Mouse (Mus musculus): ENCODE measurements around the gene Pank3.
"Not testable (repeated sequence)": the region's sequence is repeated elsewhere in the genome, so short reads cannot be mapped to it uniquely, and the experiment has no call there.

Pank3 gene

DNA sequence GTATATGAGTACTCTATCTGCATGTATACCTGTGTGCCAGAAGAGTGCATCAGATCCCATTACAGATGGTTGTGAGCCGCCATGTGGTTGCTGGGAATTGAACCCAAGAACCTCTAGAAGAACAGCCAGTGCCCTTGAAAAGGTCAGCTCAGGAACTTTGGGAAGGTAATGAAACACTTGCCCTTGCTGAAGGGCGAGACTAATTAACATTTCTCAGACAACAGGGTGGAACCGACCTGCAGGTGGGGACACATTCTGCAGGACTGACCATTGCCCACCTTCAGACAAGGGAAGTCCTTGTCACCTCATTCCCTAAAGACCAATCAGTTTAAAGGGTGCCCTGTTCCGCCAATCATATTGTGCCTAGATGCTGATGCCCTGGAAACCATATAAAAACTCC is 71.5 kb downstream of the Pank3 start:
- ATAC-seq (ENCODE audit: low TSS enrichment): not testable (repeated sequence)
